Mouse (Mus musculus) left cerebral cortex, adult 2 months (tissue): ENCODE measurements around the gene Prr7. TPM values are rescaled to one million over a fixed set of nuclear protein-coding genes. Genes with fewer than 3 reads are reported as not detected.

ENCODE experiments used
- DNase-seq, 2 experiments: peaks; one replicate each; pipeline ENCODE4 v3.0.0; 2021 to 2022; ENCODE audit warnings: low spot score in 2 of 2, mixed read lengths in 1 of 2; ENCODE audit errors: extremely low spot score in 1 of 2
- H3K27ac ChIP-seq: fragments of 200-600 bp; 2 replicates; pipeline ENCODE4 v1.8.1; 2022
- H3K4me3 ChIP-seq: fragments of 200-600 bp; 2 replicates; pipeline ENCODE4 v1.8.1; 2022
- CTCF ChIP-seq: fragments of 200-600 bp; IDR thresholded peaks from 2 replicates; pipeline ENCODE4 v1.8.1; 2022; ENCODE audit warnings: antibody characterized with exemption, mild to moderate bottlenecking, moderate library complexity
- intact Hi-C: fragments of 180-260 bp; cut with DNase I; formaldehyde crosslinking; loops from one replicate; pipeline ENCODE4 v1.15.1; 2025
- microRNA-seq, 2 experiments: library from miRNA; unstranded; fragments of <30 nt; microRNA quantifications; one replicate each; pipeline ENCODE4 v1.2.0; 2021
- total RNA-seq, 2 experiments: library from RNA; stranded (reverse); gene quantifications; 2 replicates each; pipeline ENCODE4 v1.2.3; 2021

Prr7 gene
- total RNA-seq, 2 experiments from 2014 or later = 77.6 to 80.2 TPM

GRCm38 (mm10) chr13:55512379-55513031 is 48.4 kb downstream of the Prr7 start:
- no peak for DNase-seq
- H3K27ac ChIP-seq = peak overlapping the region; percentile 91
- peak overlapping the region; percentile 70 for H3K4me3 ChIP-seq
- intact Hi-C loops = loop anchor here (1.0 to 2.0 kb wide), 3 partner anchors 24 to 107 kb away; partner anchors contain the start of gene Dbn1
- no peak for TF ChIP-seq CTCF

- peak within 1 kb of the TSS; percentile 91 for H3K27ac ChIP-seq
- H3K4me3 ChIP-seq = peak within 1 kb of the TSS; percentile 70
- DNase-seq = peak; percentile 85 to 90
- intact Hi-C loops = loop anchor here (1.0 to 2.0 kb wide), 3 partner anchors 24 to 108 kb away; partner anchors contain the start of gene Dbn1
- TF ChIP-seq CTCF = peak; percentile 94
Observed at GRCm38 (mm10) chr13:55513111-55513748, 49.2 kb downstream of the Prr7 start, which contains the start of gene Pdlim7. Gene Pdlim7, minus strand, starts transcription at chr13:55513676.

- intact Hi-C loops = loop anchor here (1.0 to 2.0 kb wide), 3 partner anchors 25 to 109 kb away; partner anchors contain the start of gene Dbn1
- peak overlapping the region; percentile 70 for H3K4me3 ChIP-seq
- TF ChIP-seq CTCF = no peak
- H3K27ac ChIP-seq = peak overlapping the region; percentile 91
- no peak for DNase-seq
Observed at GRCm38 (mm10) chr13:55513828-55514227, 49.8 kb downstream of the Prr7 start.

- peak; percentile 84 to 94 for DNase-seq
- intact Hi-C loops = loop anchor here (1.0 to 5.0 kb wide), 3 partner anchors 98 to 190 kb away; partner anchors contain the start of gene Mxd3
- Histone ChIP-seq H3K4me3 (no peak overlapping the region), H3K27ac (no peak overlapping the region)
- peak; percentile 97 for TF ChIP-seq CTCF
Observed at GRCm38 (mm10) chr13:55516955-55517354, 52.9 kb downstream of the Prr7 start.

GRCm38 (mm10) chr13:55519606-55520005 is 55.5 kb downstream of the Prr7 start:
- DNase-seq = no peak
- intact Hi-C loops = loop anchor here (5.0 kb wide), 1 partner anchor 192 kb away; the partner anchor contains the start of gene Mxd3
- TF ChIP-seq CTCF = no peak
- H3K27ac ChIP-seq = no peak overlapping the region
- no peak overlapping the region for H3K4me3 ChIP-seq

GRCm38 (mm10) chr13:55522730-55523129 is 58.7 kb downstream of the Prr7 start:
- DNase-seq = no peak
- no peak overlapping the region for H3K4me3 ChIP-seq
- no peak for TF ChIP-seq CTCF
- H3K27ac ChIP-seq = no peak overlapping the region
- intact Hi-C loops = no loop called here

Small RNAs within 50 kb of the gene (microRNA-seq; reads per million reads assigned to microRNA genes)
- gene Mir6943 (4.6 to 5.7 reads per million in 2 experiments), gene Mir6944 (39.4 to 90.1 reads per million in 2 experiments), gene Mir6945 (8.8 to 12.9 reads per million in 2 experiments)

Other genes with a start within 250 kb of the Prr7 start
- gene Prelid1, start 143.8 kb upstream of the Prr7 start, total RNA-seq = 100 to 1,000 TPM; 161 to 170 TPM
- gene Rab24, start 142.3 kb upstream of the Prr7 start, total RNA-seq = 10 to 100 TPM; 83.8 to 87.0 TPM
- gene Mxd3, start 134.4 kb upstream of the Prr7 start, total RNA-seq = 1 to 10 TPM in 1 of 2 experiments, under 1 TPM in 1; 0.86 to 1.7 TPM
- 10 to 100 TPM; 57.8 to 60.4 TPM for gene Lman2, start 101.5 kb upstream of the Prr7 start, total RNA-seq
- gene Rgs14, start 94.5 kb upstream of the Prr7 start, total RNA-seq = 10 to 100 TPM; 52.4 to 58.2 TPM
- under 1 TPM; 0.25 to 0.49 TPM for gene Slc34a1, start 66.1 kb upstream of the Prr7 start, total RNA-seq
- not detected for gene Pfn3, start 49.0 kb upstream of the Prr7 start, total RNA-seq
- 1 to 10 TPM in 1 of 2 experiments, under 1 TPM in 1; 0.95 to 1.3 TPM for gene F12, start 37.5 kb upstream of the Prr7 start, total RNA-seq
- 10 to 100 TPM; 61.2 to 66.2 TPM for gene Grk6, start 19.2 kb upstream of the Prr7 start, total RNA-seq
- gene Dbn1, start 23.8 kb downstream of the Prr7 start, total RNA-seq = 100 to 1,000 TPM; 303 to 325 TPM
- gene Pdlim7, start 49.4 kb downstream of the Prr7 start, total RNA-seq = 100 to 1,000 TPM in 1 of 2 experiments, 10 to 100 TPM in 1; 94.9 to 114 TPM
- 10 to 100 TPM; 10.1 to 18.2 TPM for gene Dok3, start 65.0 kb downstream of the Prr7 start, total RNA-seq
- 10 to 100 TPM; 63.7 to 65.7 TPM for gene Ddx41, start 72.4 kb downstream of the Prr7 start, total RNA-seq
- 10 to 100 TPM; 90.5 to 98.1 TPM for gene Fam193b, start 106.9 kb downstream of the Prr7 start, total RNA-seq
- 100 to 1,000 TPM; 128 to 141 TPM for gene Tmed9, start 109.5 kb downstream of the Prr7 start, total RNA-seq
- 10 to 100 TPM; 24.7 to 25.8 TPM for gene B4galt7, start 135.6 kb downstream of the Prr7 start, total RNA-seq
- gene Caml, start 158.7 kb downstream of the Prr7 start, total RNA-seq = 10 to 100 TPM; 42.6 to 45.3 TPM
- 10 to 100 TPM; 48.5 to 50.3 TPM for gene Ddx46, start 170.8 kb downstream of the Prr7 start, total RNA-seq
- 10 to 100 TPM; 74.6 to 77.8 TPM for gene B230219D22Rik, start 228.9 kb downstream of the Prr7 start, total RNA-seq